Mouse (Mus musculus) stomach, postnatal 0 days (tissue): ENCODE measurements around the gene 9330182L06Rik. TPM values are rescaled to one million over a fixed set of nuclear protein-coding genes. Genes with fewer than 3 reads are reported as not detected.
A peak's percentile ranks its signal among the peaks of the same experiment; 100 is the strongest.

Source experiments
- ATAC-seq: fragments of 200-750 bp; cut with Nextera tagmentation; 2 replicates; pipeline ENCODE4 v1.8.0; 2017; ENCODE audit not compliant: low FRiP score, low TSS enrichment
- DNase-seq: peaks from one replicate; pipeline ENCODE4 v3.0.0-alpha.2; 2016; ENCODE audit warnings: low spot score
- H3K27ac ChIP-seq: fragments of 300-500 bp; sonication (generic); replicated peaks from 2 replicates; pipeline ENCODE4 v1.5.1; 2014; ENCODE audit warnings: mild to moderate bottlenecking, control low read depth
- H3K27me3 ChIP-seq: fragments of 300-500 bp; sonication (generic); 2 replicates; pipeline ENCODE4 v1.6.1; 2014; ENCODE audit warnings: low read length; ENCODE audit not compliant: control insufficient read depth, insufficient read depth
- H3K36me3 ChIP-seq: fragments of 300-500 bp; sonication (generic); 2 replicates; pipeline ENCODE4 v1.6.1; 2014; ENCODE audit warnings: low read length, mixed read lengths; ENCODE audit not compliant: control insufficient read depth, insufficient read depth
- H3K4me1 ChIP-seq: fragments of 300-500 bp; sonication (generic); replicated peaks from 2 replicates; pipeline ENCODE4 v1.6.1; 2014; ENCODE audit warnings: antibody characterized with exemption; ENCODE audit not compliant: control insufficient read depth, insufficient read depth
- H3K4me2 ChIP-seq: fragments of 300-500 bp; sonication (generic); replicated peaks from 2 replicates; pipeline ENCODE4 v1.6.1; 2014; ENCODE audit warnings: low read depth, mild to moderate bottlenecking, control low read depth, moderate library complexity
- H3K4me3 ChIP-seq: fragments of 300-500 bp; sonication (generic); 2 replicates; pipeline ENCODE4 v1.5.1; 2014; ENCODE audit warnings: low read depth, low read length, control low read depth
- H3K9ac ChIP-seq: fragments of 300-500 bp; sonication (generic); 2 replicates; pipeline ENCODE4 v1.6.1; 2014; ENCODE audit warnings: mild to moderate bottlenecking, low read length, control low read depth, mixed read lengths
- H3K9me3 ChIP-seq: fragments of 300-500 bp; sonication (generic); 2 replicates; pipeline ENCODE4 v1.6.1; 2016; ENCODE audit warnings: low read length; ENCODE audit not compliant: control insufficient read depth
- CTCF ChIP-seq: IDR thresholded peaks from 2 replicates; pipeline ENCODE4 v1.5.1; 2016; ENCODE audit warnings: antibody characterized with exemption, low read depth, mild to moderate bottlenecking, moderate library complexity
- EP300 ChIP-seq: optimal IDR thresholded peaks from 2 replicates; pipeline ENCODE3; 2016; ENCODE audit warnings: antibody characterized with exemption
- WGBS: fragments of 180-500 bp; shearing (Covaris S2); extraction: QIAGEN DNeasy Blood & Tissue Kit; methylation state at CpG from one replicate; pipeline ENCODE4 v1.1.7; 2014; 5-methylcytosine and 5-hydroxymethylcytosine counted together
- microRNA counts: library from miRNA; unstranded; fragments of <30 nt; microRNA quantifications from one replicate; lab custom pipeline; 2015
- microRNA-seq: library from miRNA; unstranded; fragments of <30 nt; microRNA quantifications from one replicate; pipeline ENCODE4, GENCODE M21; 2016
- polyA plus RNA-seq: library from polyadenylated mRNA; unstranded; fragments of >200 nt; fragmentation: Nextera tagmentation; extraction: Ambion mirVana; gene quantifications from 2 replicates; pipeline ENCODE4 v1.2.1, GENCODE M21; 2015

9330182L06Rik gene
- polyA plus RNA-seq, 1 experiment from 2014 or later = 2.3 TPM

DNA sequence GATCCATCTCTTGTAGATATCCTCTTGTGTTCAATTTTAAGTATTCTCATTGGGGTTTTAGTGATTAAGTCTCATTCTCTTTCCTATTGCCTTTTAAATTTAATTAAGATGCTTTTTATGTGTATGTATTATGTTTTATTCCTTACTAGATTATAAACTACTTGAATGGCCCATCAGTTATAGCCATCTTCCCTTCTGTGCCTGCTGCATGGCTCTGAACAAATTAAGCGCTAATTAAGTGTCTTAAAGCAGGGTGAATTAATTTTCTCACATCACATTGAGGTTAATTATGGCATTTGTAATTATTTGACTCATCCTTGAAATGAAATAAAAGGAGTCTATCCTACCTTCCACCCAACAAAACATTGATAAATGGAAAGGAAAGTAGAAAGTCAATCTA, 245.1 kb downstream of the 9330182L06Rik start:
- no peaks in the 10 kb centered on the region for H3K36me3 ChIP-seq
- no peak overlapping the region for H3K27ac ChIP-seq
- H3K27me3 ChIP-seq = no peaks in the 10 kb centered on the region
- H3K9me3 ChIP-seq = no peaks in the 10 kb centered on the region
- no peak overlapping the region for H3K9ac ChIP-seq
- TF ChIP-seq EP300 (no peak), CTCF (no peak)
- ATAC-seq (no peak), DNase-seq (no peak)
- no peak overlapping the region for H3K4me2 ChIP-seq
- no peaks in the 10 kb centered on the region for H3K4me1 ChIP-seq
- H3K4me3 ChIP-seq = no peak overlapping the region
- WGBS = 86% methylated on average over 1 of the region's 1 CpGs

DNA sequence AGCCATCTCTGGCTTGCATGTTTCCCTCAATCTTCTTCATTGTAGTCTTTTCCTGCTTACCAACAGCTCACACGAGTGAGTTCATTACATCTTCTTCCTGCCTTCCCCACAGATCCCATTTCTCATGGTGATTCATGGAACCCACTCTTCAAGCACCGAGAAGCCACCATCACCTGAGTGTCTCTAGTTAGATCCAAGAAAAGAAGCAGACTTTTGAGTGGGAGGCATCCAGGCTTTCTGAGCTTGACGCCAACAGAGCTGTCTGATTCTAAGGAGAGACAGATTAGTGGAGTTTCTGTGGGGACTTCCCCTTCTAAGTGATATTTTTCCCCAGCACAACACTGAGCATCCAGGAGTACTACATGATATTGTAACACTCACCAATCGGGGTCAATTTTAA, 259.6 kb downstream of the 9330182L06Rik start:
- ATAC-seq (no peak), DNase-seq (no peak)
- Histone ChIP-seq H3K36me3 (no peaks in the 10 kb centered on the region), H3K9ac (no peak overlapping the region), H3K27ac (no peak overlapping the region), H3K9me3 (no peaks in the 10 kb centered on the region), H3K4me2 (no peak overlapping the region), H3K4me3 (no peak overlapping the region), H3K27me3 (no peaks in the 10 kb centered on the region), H3K4me1 (no peaks in the 10 kb centered on the region)
- TF ChIP-seq EP300 = no peak
- TF ChIP-seq CTCF = no peak
- 81% methylated on average over 4 of the region's 4 CpGs for WGBS

MicroRNA genes within 50 kb of the gene (microRNA counts, 519-probe panel; counts per million panel counts)
- microRNA mmu-miR-879 (lab: Ali Mortazavi, UCI) = not detected

Small RNA genes within 50 kb of the gene (microRNA-seq; reads per million reads assigned to microRNA genes)
- gene Mir879 = 6.8 reads per million, percentile 11 among the genes with 10 or more reads in this experiment

Other genes starting within 250 kb of the 9330182L06Rik start
- gene Tmem243, start 165.4 kb upstream of the 9330182L06Rik start, polyA plus RNA-seq = 19.7 and 20.1 TPM in 2 replicates
- gene Dmtf1, start 104.3 kb upstream of the 9330182L06Rik start, polyA plus RNA-seq = 9.5 and 10.7 TPM in 2 replicates